Mouse (Mus musculus): Measurements from ENCODE around the gene Pitpnm3. TPM values are rescaled to one million over a fixed set of nuclear protein-coding genes. Genes with fewer than 3 reads are reported as not detected.

The Pitpnm3 gene
- polyA plus RNA-seq, 1 experiment, result 1.1 TPM

GRCm38 (mm10) chr11:72044231-72044630, 91.3 kb downstream of the Pitpnm3 start:
- Histone ChIP-seq H3K4me1 (ENCODE audit: control insufficient read depth, insufficient read depth, low read length) (0 out of 2 replicates have a peak, but pooled peaks cover 8% of the 10 kb centered on the region), H3K27ac (ENCODE audit: insufficient read depth, low read length) (no peak overlapping the region), H3K4me3 (ENCODE audit: insufficient read depth, low read length) (no peak overlapping the region)
- TF ChIP-seq CTCF (IDR thresholded peaks at IDR 0.05; ENCODE audit: borderline replicate concordance, insufficient read depth, low read length) (no peak), POLR2A (IDR thresholded peaks at IDR 0.05; ENCODE audit: low read depth, low read length) (no peak)

GRCm38 (mm10) chr11:72042631-72043030, 92.9 kb downstream of the Pitpnm3 start:
- no peak overlapping the region for H3K27ac ChIP-seq (ENCODE audit: insufficient read depth, low read length)
- TF ChIP-seq POLR2A (IDR thresholded peaks at IDR 0.05; ENCODE audit: low read depth, low read length), result no peak
- TF ChIP-seq CTCF (IDR thresholded peaks at IDR 0.05; ENCODE audit: borderline replicate concordance, insufficient read depth, low read length), result no peak
- H3K4me1 ChIP-seq (ENCODE audit: control insufficient read depth, insufficient read depth, low read length), result 0 out of 2 replicates have a peak, but pooled peaks cover 8% of the 10 kb centered on the region
- peak overlapping the region; percentile 78 for H3K4me3 ChIP-seq (ENCODE audit: insufficient read depth, low read length)

GRCm38 (mm10) chr11:72041768-72042607, 93.6 kb downstream of the Pitpnm3 start, which contains the start of gene Pimreg:
Gene Pimreg (plus strand): TSS chr11:72042032.
- peak within 1 kb of the TSS; percentile 30 for H3K27ac ChIP-seq (ENCODE audit: insufficient read depth, low read length)
- TF ChIP-seq CTCF (IDR thresholded peaks at IDR 0.05; ENCODE audit: borderline replicate concordance, insufficient read depth, low read length) (no peak), POLR2A (IDR thresholded peaks at IDR 0.05; ENCODE audit: low read depth, low read length) (peak; percentile 59)
- H3K4me1 ChIP-seq (ENCODE audit: control insufficient read depth, insufficient read depth, low read length), result 0 out of 2 replicates have a peak, but pooled peaks cover 8% of the 10 kb centered on the region
- H3K4me3 ChIP-seq (ENCODE audit: insufficient read depth, low read length), result peak within 1 kb of the TSS; percentile 78

- Histone ChIP-seq H3K4me3 (ENCODE audit: insufficient read depth, low read length) (peak overlapping the region; percentile 78), H3K27ac (ENCODE audit: insufficient read depth, low read length) (peak overlapping the region; percentile 30; the same call in 1 of the 2 replicates), H3K4me1 (ENCODE audit: control insufficient read depth, insufficient read depth, low read length) (0 out of 2 replicates have a peak, but pooled peaks cover 8% of the 10 kb centered on the region)
- TF ChIP-seq CTCF (IDR thresholded peaks at IDR 0.05; ENCODE audit: borderline replicate concordance, insufficient read depth, low read length) (no peak), POLR2A (IDR thresholded peaks at IDR 0.05; ENCODE audit: low read depth, low read length) (no peak)
Observed at GRCm38 (mm10) chr11:72041290-72041767, 94.2 kb downstream of the Pitpnm3 start.

GRCm38 (mm10) chr11:72039599-72040386, 95.8 kb downstream of the Pitpnm3 start:
- TF ChIP-seq CTCF (IDR thresholded peaks at IDR 0.05; ENCODE audit: borderline replicate concordance, insufficient read depth, low read length) (no peak), POLR2A (IDR thresholded peaks at IDR 0.05; ENCODE audit: low read depth, low read length) (no peak)
- Histone ChIP-seq H3K4me1 (ENCODE audit: control insufficient read depth, insufficient read depth, low read length) (0 out of 2 replicates have a peak, but pooled peaks cover 8% of the 10 kb centered on the region), H3K27ac (ENCODE audit: insufficient read depth, low read length) (no peak overlapping the region), H3K4me3 (ENCODE audit: insufficient read depth, low read length) (no peak overlapping the region)

- Histone ChIP-seq H3K27ac (ENCODE audit: insufficient read depth, low read length) (no peak overlapping the region), H3K4me1 (ENCODE audit: control insufficient read depth, insufficient read depth, low read length) (0 out of 2 replicates have a peak, but pooled peaks cover 8% of the 10 kb centered on the region), H3K4me3 (ENCODE audit: insufficient read depth, low read length) (no peak overlapping the region)
- peak; percentile 60; the same call in 1 of the 2 replicates for TF ChIP-seq CTCF (IDR thresholded peaks at IDR 0.05; ENCODE audit: borderline replicate concordance, insufficient read depth, low read length)
- TF ChIP-seq POLR2A (IDR thresholded peaks at IDR 0.05; ENCODE audit: low read depth, low read length), result no peak
Observed at GRCm38 (mm10) chr11:72037996-72038395, 97.6 kb downstream of the Pitpnm3 start.

GRCm38 (mm10) chr11:72037409-72037808, 98.2 kb downstream of the Pitpnm3 start, which contains the start of gene Aipl1:
Gene Aipl1 (minus strand): TSS chr11:72037509.
- no peak within 1 kb of the TSS for H3K27ac ChIP-seq (ENCODE audit: insufficient read depth, low read length)
- TF ChIP-seq POLR2A (IDR thresholded peaks at IDR 0.05; ENCODE audit: low read depth, low read length) (no peak), CTCF (IDR thresholded peaks at IDR 0.05; ENCODE audit: borderline replicate concordance, insufficient read depth, low read length) (no peak)
- no peak within 1 kb of the TSS for H3K4me3 ChIP-seq (ENCODE audit: insufficient read depth, low read length)
- H3K4me1 ChIP-seq (ENCODE audit: control insufficient read depth, insufficient read depth, low read length), result 0 out of 2 replicates have a peak, but pooled peaks cover 8% of the 10 kb centered on the region

GRCm38 (mm10) chr11:72032589-72032988, 103.0 kb downstream of the Pitpnm3 start:
- no peak overlapping the region for H3K27ac ChIP-seq (ENCODE audit: insufficient read depth, low read length)
- TF ChIP-seq CTCF (IDR thresholded peaks at IDR 0.05; ENCODE audit: borderline replicate concordance, insufficient read depth, low read length), result no peak
- no peak for TF ChIP-seq POLR2A (IDR thresholded peaks at IDR 0.05; ENCODE audit: low read depth, low read length)
- no peaks in the 10 kb centered on the region for H3K4me1 ChIP-seq (ENCODE audit: control insufficient read depth, insufficient read depth, low read length)
- H3K4me3 ChIP-seq (ENCODE audit: insufficient read depth, low read length), result no peak overlapping the region

GRCm38 (mm10) chr11:72032091-72032490, 103.5 kb downstream of the Pitpnm3 start:
- Histone ChIP-seq H3K27ac (ENCODE audit: insufficient read depth, low read length) (no peak overlapping the region), H3K4me3 (ENCODE audit: insufficient read depth, low read length) (no peak overlapping the region), H3K4me1 (ENCODE audit: control insufficient read depth, insufficient read depth, low read length) (no peaks in the 10 kb centered on the region)
- TF ChIP-seq POLR2A (IDR thresholded peaks at IDR 0.05; ENCODE audit: low read depth, low read length) (no peak), CTCF (IDR thresholded peaks at IDR 0.05; ENCODE audit: borderline replicate concordance, insufficient read depth, low read length) (no peak)
